Mouse (Mus musculus) embryonic fibroblast, embryonic 13.5 days (primary cell): ENCODE data around the gene Olfr1425.
"Not testable (repeated sequence)": the region's sequence is repeated elsewhere in the genome, so short reads cannot be mapped to it uniquely, and the experiment has no call there.

ENCODE experiments used
- CTCF ChIP-seq: IDR thresholded peaks from 2 replicates; pipeline ENCODE4 v1.5.1; 2011; ENCODE audit warnings: mild to moderate bottlenecking, control low read depth, low read length, moderate library complexity, borderline replicate concordance; ENCODE audit not compliant: insufficient read depth
- POLR2A ChIP-seq: IDR thresholded peaks from 2 replicates; pipeline ENCODE4 v1.6.1; 2011; ENCODE audit warnings: low read depth, mild to moderate bottlenecking, control low read depth, low read length, moderate library complexity

DNA sequence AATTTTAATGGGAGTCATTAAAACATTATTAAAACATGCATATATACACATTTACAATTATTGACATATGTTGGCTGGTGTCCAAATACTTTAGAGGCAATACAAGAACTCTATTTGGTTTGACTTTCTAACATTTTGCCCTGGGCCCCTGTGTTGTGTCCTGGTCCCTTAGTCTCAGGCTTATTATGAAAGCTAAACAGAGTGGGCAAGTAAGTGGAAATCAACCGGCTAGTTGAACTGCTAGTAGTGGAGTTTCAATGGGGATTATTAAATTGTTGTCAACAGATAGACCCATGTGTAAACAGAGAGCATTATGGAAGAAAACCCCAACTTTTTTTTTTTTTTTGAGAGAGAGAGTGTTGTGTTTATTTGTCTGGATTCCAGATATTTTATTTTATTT is 14.9 kb downstream of the Olfr1425 start, which contains the start of gene Olfr1424:
- TF ChIP-seq CTCF, POLR2A: not testable (repeated sequence)
